Mouse (Mus musculus) frontal cortex, postnatal 25 days (tissue): ENCODE data around the gene Zic2.

Experiments
- DNase-seq, 2 experiments: peaks; one replicate each; pipeline ENCODE4 v3.0.0; 2022; ENCODE audit warnings: low spot score in 2 of 2

Zic2 gene

DNA sequence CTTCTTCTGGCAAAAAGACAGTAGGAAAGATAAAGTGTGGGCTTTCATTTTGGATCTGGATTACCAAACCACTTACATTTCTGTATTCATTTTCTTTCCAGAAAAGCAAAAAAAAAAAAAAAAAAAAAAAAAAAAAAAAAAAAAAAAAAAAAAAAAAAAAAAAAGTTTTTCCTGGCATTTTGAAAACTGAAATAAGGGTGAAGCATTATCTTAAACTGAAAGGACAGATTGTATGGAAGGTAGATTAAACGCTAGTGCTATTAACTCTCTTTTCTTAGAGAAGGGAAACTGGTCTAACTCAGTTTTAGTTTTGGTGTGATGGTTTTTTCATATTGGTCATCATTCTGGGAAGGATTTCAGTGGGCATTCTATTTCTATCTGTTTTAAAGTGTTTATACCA, 16.8 kb downstream of the Zic2 start:
- no peak for DNase-seq

DNA sequence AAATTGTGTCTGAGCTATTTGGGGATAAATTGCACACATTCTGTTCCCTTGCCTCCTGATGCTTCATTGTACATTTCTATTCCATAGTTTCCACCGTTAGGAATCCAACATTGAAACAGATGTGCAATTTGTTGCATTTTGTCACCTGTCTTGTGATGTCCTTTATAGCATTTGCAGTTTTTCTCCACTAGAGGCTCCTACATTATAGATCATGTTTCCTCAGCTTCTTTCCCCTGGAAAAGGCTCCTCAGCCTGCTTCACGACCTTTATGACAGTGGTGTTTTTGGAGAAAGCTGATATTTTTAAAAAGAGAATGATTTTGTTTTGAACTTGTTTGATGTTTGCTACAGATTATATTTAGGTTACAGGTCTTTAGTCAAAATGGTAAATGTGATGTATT, 33.8 kb downstream of the Zic2 start:
- no peak for DNase-seq

DNA sequence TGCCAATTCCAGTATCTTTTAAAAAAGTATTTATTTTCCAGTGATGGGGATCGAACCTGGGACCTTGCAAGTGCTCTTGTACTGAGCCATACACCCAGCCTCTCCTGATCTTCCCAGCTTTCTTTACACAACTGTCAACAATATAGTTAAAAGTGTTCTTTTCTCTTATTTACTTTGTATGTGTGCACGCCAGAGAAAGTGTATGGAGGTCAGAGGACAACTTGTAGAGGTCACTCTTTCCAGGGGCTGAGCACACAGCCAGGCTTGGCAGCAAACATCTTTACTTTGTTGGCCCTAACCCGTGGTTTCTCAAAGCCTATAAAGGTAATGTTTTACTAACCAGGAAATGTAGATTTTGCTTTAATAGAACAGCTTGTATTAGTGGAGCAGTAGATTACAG, 36.3 kb downstream of the Zic2 start:
- DNase-seq = no peak

DNA sequence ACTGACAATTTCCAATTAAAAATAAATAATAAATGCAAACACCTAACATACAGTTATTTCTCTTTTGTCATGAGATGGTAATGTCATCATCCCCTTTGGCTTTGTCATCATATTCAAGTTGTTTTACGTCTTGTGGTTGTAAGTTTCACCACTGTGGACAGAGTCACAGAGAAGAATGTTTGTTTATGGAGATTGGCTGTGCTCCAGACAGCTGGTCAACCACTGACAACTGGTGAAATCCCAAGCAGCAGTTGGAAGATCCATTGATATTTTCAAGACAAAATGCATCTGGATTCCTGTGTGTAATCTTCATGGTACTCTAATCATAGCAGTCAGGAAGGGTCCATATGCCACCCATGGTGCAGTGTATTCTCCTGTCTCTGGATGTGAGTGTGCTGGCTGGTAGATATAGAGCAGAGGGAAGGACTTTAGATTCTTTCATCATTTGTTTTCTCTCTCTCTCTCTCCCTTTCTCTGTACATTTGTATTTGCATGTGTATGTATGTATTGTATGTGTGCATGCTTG, 38.3 kb downstream of the Zic2 start:
- no peak for DNase-seq

DNA sequence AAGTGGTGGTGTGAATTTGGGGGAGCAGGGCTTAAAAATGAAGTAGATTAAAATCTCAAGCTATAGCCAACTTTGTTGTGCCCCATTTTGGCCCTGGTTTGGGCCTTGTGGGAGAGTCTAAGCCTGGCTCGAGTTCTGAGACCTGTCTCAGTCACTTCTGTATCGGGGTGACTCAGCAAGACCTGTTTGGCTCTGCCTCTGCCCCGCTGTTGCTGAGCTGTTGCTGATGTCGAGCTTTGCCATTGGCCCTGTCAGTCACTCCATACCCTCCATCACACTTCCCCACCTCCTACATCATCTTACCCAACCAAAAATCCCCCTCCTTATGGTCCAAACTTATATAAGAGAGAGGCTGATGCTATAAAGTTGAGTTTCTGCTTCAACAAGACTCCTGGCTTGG, 53.2 kb downstream of the Zic2 start:
- DNase-seq = no peak
